Mouse (Mus musculus) cortical plate, adult 2 months (tissue): ENCODE results near the gene Iqck. TPM values are rescaled to one million over a fixed set of nuclear protein-coding genes. Genes with fewer than 3 reads are reported as not detected.

Experiments used
- H3K27ac ChIP-seq: fragments of 200-500 bp; 2 replicates; pipeline ENCODE4 v1.5.1; 2012; ENCODE audit warnings: low read length, control low read depth, inconsistent platforms; ENCODE audit not compliant: insufficient read depth
- H3K4me1 ChIP-seq: fragments of 200-500 bp; 2 replicates; pipeline ENCODE4 v1.6.1; 2011; ENCODE audit warnings: low read length; ENCODE audit not compliant: control insufficient read depth, insufficient read depth
- H3K4me3 ChIP-seq: fragments of 200-500 bp; 2 replicates; pipeline ENCODE4 v1.5.1; 2011; ENCODE audit warnings: mild to moderate bottlenecking, low read length, control low read depth; ENCODE audit not compliant: insufficient read depth
- CTCF ChIP-seq: fragments of 200-500 bp; IDR thresholded peaks from 2 replicates; pipeline ENCODE4 v1.5.1; 2011; ENCODE audit warnings: mild to moderate bottlenecking, control low read depth, low read length; ENCODE audit not compliant: insufficient read depth; ENCODE audit errors: extremely low read depth
- POLR2A ChIP-seq: fragments of 200-500 bp; IDR thresholded peaks from 2 replicates; pipeline ENCODE4 v1.6.1; 2011; ENCODE audit warnings: mild to moderate bottlenecking, low read length, control low read depth; ENCODE audit not compliant: insufficient read depth; ENCODE audit errors: extremely low read depth
- polyA plus RNA-seq: library from polyadenylated mRNA; depleted of rRNA; stranded (reverse); fragments of >200 nt; gene quantifications from 2 replicates; pipeline ENCODE4 v1.2.3, GENCODE M21; 2012

The Iqck gene
- polyA plus RNA-seq, 1 experiment = 8.0 TPM

- TF ChIP-seq CTCF = no peak
- TF ChIP-seq POLR2A = no peak
- Histone ChIP-seq H3K4me3 (no peak overlapping the region), H3K4me1 (no peaks in the 10 kb centered on the region), H3K27ac (no peak overlapping the region)
Observed at GRCm38 (mm10) chr7:118904530-118904929, 49.0 kb downstream of the Iqck start.

DNA sequence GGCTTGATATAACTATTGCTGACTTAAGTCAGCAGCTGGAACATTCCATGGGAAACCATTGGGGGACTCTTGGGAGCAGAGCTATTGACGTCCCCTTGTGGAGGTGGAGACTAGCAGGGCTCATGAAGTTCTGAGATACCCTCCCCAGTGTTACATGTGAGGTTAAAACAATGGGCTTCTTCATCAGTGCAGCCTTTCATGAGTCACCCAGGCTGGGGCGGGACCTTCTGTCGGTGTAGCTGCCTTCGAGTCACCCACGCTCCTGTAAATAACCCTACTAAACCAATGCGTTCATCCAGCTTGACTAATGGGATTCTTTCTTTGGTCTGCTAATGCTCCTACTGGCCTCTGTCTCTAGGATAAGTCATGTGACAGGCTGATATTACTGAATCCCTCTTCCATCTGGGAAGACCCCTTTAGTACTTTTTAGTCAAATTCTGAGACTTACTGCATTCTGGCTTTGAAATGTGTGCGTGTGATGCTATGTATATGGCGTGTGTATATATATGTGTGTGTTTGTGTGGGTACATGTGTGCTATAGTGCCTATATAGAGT is 53.5 kb downstream of the Iqck start:
- H3K27ac ChIP-seq = no peak overlapping the region
- no peak overlapping the region for H3K4me3 ChIP-seq

DNA sequence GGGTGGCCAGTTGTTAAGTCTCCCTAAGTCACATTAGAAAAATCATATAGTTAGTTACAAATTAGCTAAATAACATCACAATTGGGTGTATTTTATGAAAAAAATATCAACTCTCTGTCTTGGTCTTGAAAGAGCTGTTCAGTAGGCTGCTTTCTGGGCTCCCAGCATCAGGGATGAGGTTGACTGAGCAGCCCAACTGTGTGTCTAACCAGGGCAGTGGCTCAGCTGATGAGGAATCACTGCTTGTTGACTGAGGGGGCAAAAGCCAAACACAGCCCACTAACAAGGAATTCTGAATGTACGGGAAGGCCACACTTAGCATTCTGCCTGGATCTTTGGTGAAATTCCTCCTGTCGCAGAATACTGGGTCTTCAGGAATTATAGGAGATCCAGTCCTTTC is 54.9 kb downstream of the Iqck start:
- Histone ChIP-seq H3K4me3 (no peak overlapping the region), H3K4me1 (no peaks in the 10 kb centered on the region), H3K27ac (no peak overlapping the region)
- no peak for TF ChIP-seq POLR2A
- no peak for TF ChIP-seq CTCF

More for the DNA sequence above, 53.5 kb downstream of the Iqck start:
- no peaks in the 10 kb centered on the region for H3K4me1 ChIP-seq
- no peak for TF ChIP-seq CTCF
- no peak for TF ChIP-seq POLR2A

- no peaks in the 10 kb centered on the region for H3K4me1 ChIP-seq
- H3K4me3 ChIP-seq = no peak overlapping the region
- no peak for TF ChIP-seq POLR2A
- no peak for TF ChIP-seq CTCF
- H3K27ac ChIP-seq = no peak overlapping the region
Observed at GRCm38 (mm10) chr7:118911170-118911569, 55.6 kb downstream of the Iqck start.

- H3K4me3 ChIP-seq = no peak overlapping the region
- no peak overlapping the region for H3K27ac ChIP-seq
- no peak for TF ChIP-seq POLR2A
- no peak for TF ChIP-seq CTCF
- no peaks in the 10 kb centered on the region for H3K4me1 ChIP-seq
Observed at GRCm38 (mm10) chr7:118911571-118911970, 56.0 kb downstream of the Iqck start.

GRCm38 (mm10) chr7:118912049-118912490 is 56.5 kb downstream of the Iqck start:
- TF ChIP-seq POLR2A (no peak), CTCF (no peak)
- H3K4me1 ChIP-seq = no peaks in the 10 kb centered on the region
- H3K27ac ChIP-seq = no peak overlapping the region
- no peak overlapping the region for H3K4me3 ChIP-seq

DNA sequence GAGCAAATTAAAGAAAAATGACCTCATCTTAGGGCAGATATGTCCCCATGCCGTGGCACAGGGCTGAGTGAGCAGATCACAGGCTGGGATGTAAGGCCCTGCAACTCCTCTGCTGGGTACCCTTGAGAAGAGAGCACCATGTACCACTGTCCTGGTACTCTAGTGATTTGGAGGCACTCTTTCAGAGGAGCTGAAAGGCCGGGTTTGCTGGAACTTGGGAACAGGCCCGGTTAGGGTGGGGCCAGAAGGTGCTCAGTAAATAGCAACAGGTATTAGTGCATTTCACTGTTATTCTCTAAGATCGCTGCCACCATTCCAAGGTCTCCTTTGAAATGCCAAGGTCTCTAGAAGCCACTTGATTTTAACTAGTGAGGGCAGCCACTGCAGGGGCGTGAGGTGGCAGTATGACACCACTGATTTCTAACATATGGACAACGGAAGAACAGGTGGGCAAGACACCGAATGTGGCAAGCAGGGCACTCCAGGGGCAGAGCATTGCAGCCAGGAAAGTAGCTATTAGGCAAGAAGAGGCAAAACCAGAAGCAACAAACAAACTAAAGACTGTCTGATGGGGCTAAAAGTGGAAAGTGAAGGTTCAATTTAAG is 59.1 kb downstream of the Iqck start:
- Histone ChIP-seq H3K4me1 (no peaks in the 10 kb centered on the region), H3K27ac (no peak overlapping the region), H3K4me3 (no peak overlapping the region)
- TF ChIP-seq CTCF (no peak), POLR2A (no peak)

- Histone ChIP-seq H3K27ac (no peak overlapping the region), H3K4me1 (no peaks in the 10 kb centered on the region), H3K4me3 (no peak overlapping the region)
- TF ChIP-seq CTCF = no peak
- TF ChIP-seq POLR2A = no peak
Observed at GRCm38 (mm10) chr7:118919261-118920006, 63.9 kb downstream of the Iqck start.

DNA sequence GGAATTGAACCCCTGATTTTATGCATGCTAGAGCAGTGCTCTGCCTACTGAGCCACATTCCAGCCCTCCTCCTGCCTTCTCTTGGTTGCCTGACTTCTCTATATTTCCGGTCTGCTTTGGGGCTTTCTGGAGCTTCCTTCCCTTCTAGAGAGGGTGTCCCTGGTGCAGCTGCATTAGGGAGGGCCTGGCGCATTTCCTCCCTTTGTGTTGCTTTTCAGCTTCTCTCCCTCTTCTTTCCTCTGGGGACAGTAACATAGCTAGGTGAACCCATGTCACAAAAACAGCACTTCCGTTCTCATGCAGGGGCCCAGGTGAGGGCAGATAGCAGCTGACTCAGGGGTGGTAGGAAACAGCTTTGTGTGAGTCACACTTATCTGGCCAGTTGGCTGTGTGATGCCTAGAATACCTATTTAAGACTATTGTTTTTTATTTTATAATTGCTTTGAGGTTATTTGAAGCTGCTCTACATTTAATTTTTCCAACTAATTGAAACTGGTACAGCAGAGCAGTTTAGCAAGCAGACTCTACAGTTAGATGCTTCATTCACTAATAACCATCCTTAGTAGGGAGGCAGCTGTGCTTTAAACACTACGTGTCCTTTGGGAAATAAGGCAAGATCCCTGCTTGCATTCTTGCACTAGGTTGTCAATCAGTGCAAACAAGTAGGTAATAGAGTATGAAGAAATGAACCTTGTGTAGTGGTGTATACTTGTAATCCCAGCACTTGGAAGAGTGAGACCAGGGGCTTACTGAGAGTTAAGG is 67.1 kb downstream of the Iqck start:
- H3K4me3 ChIP-seq = no peak overlapping the region
- no peak overlapping the region for H3K27ac ChIP-seq
- H3K4me1 ChIP-seq = no peaks in the 10 kb centered on the region
- no peak for TF ChIP-seq POLR2A
- TF ChIP-seq CTCF = no peak

DNA sequence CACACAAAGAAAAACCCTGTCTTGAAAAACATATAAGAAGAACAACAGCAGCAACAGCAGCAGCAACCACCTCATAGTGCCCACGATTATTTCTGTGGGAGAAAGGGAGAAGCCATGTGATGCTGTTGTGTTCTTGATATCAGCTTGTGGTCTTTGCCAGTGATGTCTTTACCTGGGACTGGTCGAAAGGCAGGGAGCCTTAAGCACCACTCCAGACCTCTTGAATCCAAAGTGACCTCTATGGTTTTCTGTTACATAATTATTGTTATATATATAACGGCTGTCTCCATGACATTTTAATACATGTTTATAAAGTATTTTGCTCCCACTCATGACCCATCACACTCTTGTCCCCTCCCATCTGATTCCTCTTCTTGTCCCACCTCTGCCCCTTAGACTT is 70.0 kb downstream of the Iqck start:
- H3K4me3 ChIP-seq = no peak overlapping the region
- no peaks in the 10 kb centered on the region for H3K4me1 ChIP-seq
- TF ChIP-seq CTCF (no peak), POLR2A (no peak)
- H3K27ac ChIP-seq = no peak overlapping the region
